Mouse (Mus musculus): ENCODE measurements around the gene Atad3a. TPM values are rescaled to one million over a fixed set of nuclear protein-coding genes. Genes with fewer than 3 reads are reported as not detected.

Atad3a gene
- polyA plus RNA-seq, 1 experiment from 2014 or later, result 47.9 TPM

DNA sequence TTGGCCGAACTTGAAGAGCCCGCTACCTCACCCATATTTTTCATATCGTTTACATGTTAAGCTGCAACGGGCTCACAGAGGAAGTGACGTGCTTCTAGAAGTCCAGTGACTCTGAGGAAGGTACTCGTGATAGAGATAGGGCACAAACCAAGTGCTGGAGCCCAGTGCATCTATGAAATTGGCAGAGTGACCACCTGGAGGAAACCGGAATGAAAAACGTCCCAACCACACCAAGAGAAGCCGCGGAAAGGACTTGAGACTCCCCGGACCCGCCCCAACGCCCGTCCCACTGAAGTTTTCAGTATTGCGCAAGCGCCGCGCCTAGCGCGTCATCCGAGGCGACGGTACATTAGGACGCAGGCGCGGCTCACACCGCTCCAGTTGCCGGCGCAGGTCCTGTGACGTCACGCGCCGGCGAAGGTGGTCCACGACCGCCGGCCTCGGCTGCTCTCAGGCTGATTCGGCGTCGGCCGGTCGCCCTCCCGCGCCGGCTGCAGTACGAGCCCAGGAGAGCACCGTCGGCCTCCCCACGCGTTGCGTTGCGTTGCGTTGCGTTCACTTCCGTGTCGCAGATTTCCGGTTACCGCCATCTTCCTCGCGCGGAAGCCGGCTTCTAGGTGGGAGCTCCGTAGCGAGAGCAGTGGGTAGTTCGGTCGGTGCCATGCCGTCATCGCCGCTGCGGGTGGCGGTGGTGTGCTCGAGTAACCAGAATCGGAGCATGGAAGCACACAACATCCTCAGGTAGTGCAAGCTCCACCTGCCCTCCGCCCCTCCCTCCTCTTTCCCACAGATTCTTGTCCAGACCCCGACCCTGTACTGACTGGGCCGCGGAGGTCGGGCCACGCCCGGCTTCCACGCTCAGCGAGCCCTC lies 55.9 kb downstream of the Atad3a start, which contains the start of gene Ssu72:
Ssu72 (plus strand) TSS at position 80 of the 871 bp plus-strand sequence.
- Histone ChIP-seq H3K36me3 (replicated peaks) (no peaks in the 10 kb centered on the region), H3K9me3 (replicated peaks) (no peaks in the 10 kb centered on the region), H3K4me2 (peak within 1 kb of the TSS; percentile 85), H3K27ac (replicated peaks) (peak within 1 kb of the TSS; percentile 92), H3K4me1 (replicated peaks) (peaks cover 46% of the 10 kb centered on the region), H3K4me3 (replicated peaks) (peak within 1 kb of the TSS; percentile 90), H3K27me3 (no peaks in the 10 kb centered on the region), H3K9ac (peak within 1 kb of the TSS; percentile 92)
- WGBS (ENCODE audit: insufficient replicate concordance), result under 1% methylated on average over 83 of the region's 83 CpGs
- peak; percentile 93 for ATAC-seq (ENCODE audit: insufficient read depth)

DNA sequence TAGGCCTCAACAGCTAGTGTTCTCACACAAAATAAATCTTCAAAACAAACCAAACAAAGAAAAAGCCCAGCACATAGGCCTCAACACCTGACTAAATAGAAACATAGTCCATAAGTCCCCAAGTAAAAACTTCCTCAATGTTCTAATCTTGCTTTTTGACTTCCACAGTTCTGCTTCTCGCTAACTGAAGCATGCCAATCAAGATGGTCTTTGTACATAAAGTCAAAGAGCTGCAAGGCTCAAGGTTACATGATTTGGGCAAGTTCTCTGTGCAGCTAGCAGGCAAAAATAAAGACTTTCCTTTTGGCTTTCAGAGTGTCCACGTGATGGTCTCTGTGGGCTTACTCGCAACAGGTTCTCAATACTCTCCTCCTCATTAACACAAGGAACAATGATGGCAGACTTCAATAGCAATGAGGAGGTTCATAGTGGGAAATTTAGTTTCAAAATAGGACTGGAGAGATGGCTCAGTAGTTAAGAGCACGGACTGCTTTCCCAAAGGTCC lies 57.4 kb downstream of the Atad3a start:
- Histone ChIP-seq H3K27ac (replicated peaks) (no peak overlapping the region), H3K4me3 (replicated peaks) (no peak overlapping the region), H3K9me3 (replicated peaks) (no peaks in the 10 kb centered on the region), H3K4me1 (replicated peaks) (peaks cover 33% of the 10 kb centered on the region), H3K4me2 (peak overlapping the region; percentile 85; the same call in 1 of the 2 replicates), H3K36me3 (replicated peaks) (no peaks in the 10 kb centered on the region), H3K27me3 (0 out of 2 replicates have a peak, but pooled peaks cover 4% of the 10 kb centered on the region), H3K9ac (no peak overlapping the region)
- no peak for ATAC-seq (ENCODE audit: insufficient read depth)
- WGBS (ENCODE audit: insufficient replicate concordance), result 86% methylated on average over 4 of the region's 4 CpGs

DNA sequence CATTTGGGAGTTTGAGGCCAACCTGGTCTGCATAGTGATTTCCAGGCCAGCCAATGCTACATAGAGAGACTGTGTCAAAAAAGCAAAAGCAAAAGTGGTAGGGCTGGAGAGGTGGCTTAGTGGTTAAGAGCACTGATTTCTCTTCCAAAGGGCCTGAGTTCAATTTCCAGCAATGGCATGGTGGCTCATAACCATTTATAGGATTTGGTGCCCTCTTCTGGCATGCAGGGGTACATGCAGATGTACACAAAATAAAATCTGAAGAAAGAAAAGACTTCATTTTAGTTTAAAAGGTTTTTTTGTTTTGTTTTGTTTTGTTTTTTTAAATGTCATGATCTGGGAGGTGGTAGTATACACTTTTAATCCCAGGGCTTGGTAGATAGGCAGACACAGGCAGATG lies 60.5 kb downstream of the Atad3a start:
- ATAC-seq (ENCODE audit: insufficient read depth), result no peak
- H3K4me1 ChIP-seq (replicated peaks), result peaks cover 10% of the 10 kb centered on the region
- no peak overlapping the region for H3K9ac ChIP-seq
- no peak overlapping the region for H3K27ac ChIP-seq (replicated peaks)
- no peaks in the 10 kb centered on the region for H3K9me3 ChIP-seq (replicated peaks)
- no peak overlapping the region for H3K4me2 ChIP-seq
- peaks cover 25% of the 10 kb centered on the region for H3K27me3 ChIP-seq
- H3K4me3 ChIP-seq (replicated peaks), result no peak overlapping the region
- H3K36me3 ChIP-seq (replicated peaks), result no peaks in the 10 kb centered on the region

DNA sequence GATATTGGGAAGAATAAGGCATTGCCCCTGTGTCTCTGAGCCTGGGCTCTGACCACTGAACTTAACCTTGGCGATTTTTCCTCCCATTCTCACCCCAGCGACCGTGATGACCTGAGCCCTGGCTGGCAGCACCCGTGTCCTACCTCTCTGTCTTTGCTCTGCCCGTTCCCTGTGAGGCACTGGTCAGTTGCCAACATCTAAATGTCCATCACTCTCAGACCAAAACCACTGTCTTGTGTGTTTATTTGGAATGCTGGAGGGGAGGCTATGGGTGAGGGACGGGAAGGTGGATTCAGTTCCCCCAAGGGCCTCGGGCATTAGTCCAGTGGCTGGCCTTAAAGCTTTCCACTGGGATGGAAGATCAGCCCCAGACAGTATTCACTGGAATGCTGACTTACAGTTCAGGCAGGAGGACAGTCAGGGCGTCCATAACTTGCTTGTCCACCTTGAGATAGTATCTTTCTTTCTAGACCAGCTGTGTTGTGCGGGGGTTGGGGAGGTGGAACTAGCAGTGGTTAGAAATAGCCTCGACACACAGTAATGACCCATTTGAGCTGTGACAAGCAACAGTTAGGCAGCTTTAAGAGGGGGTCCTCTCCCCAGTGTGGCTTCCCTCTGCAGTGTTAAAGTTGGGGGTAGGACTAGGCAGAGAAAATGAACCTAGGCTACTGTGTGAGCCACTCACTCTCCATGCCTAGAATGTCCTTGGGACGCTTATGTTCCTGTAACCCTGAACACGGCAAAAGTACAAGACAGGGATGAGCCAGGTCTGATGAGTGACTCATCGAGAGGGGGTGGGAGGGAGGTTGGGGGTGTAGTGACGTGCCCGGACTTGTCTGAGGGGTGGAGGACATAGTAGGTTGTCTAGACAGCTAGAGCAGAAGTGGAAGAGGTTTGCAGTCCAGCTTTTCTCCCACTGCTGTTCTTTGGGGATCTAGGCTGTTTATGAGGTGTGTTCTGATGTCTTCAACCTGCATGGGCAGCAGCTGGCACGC lies 64.3 kb downstream of the Atad3a start:
- Histone ChIP-seq H3K4me1 (replicated peaks) (peaks cover 15% of the 10 kb centered on the region), H3K4me2 (no peak overlapping the region), H3K27me3 (peaks cover 59% of the 10 kb centered on the region), H3K27ac (replicated peaks) (no peak overlapping the region), H3K36me3 (replicated peaks) (no peaks in the 10 kb centered on the region), H3K9ac (no peak overlapping the region), H3K9me3 (replicated peaks) (no peaks in the 10 kb centered on the region), H3K4me3 (replicated peaks) (no peak overlapping the region)
- 54% methylated on average over 16 of the region's 16 CpGs for WGBS (ENCODE audit: insufficient replicate concordance)
- ATAC-seq (ENCODE audit: insufficient read depth), result no peak

DNA sequence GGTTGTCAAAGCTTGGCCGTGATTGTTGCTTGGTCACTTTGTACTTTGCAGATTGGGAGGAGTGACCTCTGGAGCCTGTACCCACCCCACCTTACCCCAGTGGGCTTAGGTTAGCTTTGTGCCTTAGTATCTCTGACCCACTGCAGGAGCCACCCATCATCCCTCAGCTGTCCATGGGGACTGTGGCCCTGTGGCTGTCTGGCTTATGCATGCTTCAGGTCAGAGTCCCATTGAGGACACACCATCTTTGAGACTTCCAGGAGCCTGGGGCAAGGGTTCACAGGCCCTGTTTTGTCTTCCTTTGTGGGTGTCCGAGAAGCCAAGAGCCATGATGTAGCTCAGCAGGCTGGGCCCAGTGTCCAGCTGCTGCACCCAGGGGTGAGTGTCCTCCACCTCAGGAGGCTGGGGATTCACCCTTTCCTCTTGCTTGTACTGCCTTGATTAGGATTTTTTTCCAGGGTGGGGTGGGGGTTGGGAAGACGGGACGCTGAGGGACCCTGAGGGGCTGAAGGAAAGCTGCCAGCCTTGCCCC lies 65.3 kb downstream of the Atad3a start:
- Histone ChIP-seq H3K4me1 (replicated peaks) (peaks cover 15% of the 10 kb centered on the region), H3K9me3 (replicated peaks) (no peaks in the 10 kb centered on the region), H3K27me3 (peaks cover 68% of the 10 kb centered on the region), H3K4me2 (no peak overlapping the region), H3K36me3 (replicated peaks) (no peaks in the 10 kb centered on the region), H3K4me3 (replicated peaks) (no peak overlapping the region), H3K27ac (replicated peaks) (no peak overlapping the region), H3K9ac (no peak overlapping the region)
- 58% methylated on average over 4 of the region's 4 CpGs for WGBS (ENCODE audit: insufficient replicate concordance)
- no peak for ATAC-seq (ENCODE audit: insufficient read depth)

DNA sequence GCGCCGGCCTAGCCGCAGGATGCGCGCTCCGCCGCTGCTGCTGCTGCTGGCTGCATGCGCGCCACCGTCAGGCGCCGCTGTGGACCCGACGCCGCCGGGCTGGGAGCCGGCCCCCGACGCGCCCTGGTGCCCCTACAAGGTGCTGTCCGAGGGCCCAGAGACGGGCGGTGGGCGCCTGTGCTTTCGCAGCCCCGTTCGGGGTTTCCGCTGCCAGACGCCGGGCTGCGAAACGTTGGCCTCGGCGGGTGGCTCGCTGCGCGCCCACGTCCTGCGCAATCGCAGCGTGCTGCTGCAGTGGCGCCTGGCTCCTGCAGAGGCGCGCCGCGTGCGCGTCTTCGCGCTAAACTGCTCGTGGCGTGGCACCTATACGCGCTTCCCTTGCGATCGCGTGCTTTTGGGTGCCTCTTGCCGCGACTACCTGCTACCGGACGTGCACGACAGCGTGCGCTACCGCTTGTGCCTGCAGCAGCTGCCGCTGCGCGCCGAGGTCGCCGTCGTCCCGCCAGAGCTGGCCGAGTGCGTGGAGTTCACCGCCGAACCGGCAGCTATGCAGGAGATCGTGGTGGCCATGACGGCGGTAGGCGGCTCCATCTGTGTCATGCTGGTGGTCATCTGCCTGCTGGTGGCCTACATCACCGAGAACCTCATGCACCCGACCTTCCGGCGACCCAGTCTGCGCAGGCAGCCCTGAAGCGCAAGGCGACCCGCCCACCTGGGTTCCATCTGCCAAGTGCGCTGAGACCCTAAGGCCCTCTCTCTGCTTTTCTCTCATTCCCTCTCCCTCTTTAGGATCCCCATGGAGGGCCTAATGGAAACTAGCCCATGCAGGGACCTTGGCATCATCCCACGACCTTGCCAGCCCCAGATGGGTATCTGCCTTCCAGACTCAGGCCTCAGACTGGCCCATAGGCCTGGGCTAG lies 66.2 kb downstream of the Atad3a start:
- H3K4me3 ChIP-seq (replicated peaks), result peak overlapping the region; percentile 58
- peak overlapping the region; percentile 76 for H3K4me2 ChIP-seq
- no peak overlapping the region for H3K27ac ChIP-seq (replicated peaks)
- H3K9me3 ChIP-seq (replicated peaks), result no peaks in the 10 kb centered on the region
- peaks cover 73% of the 10 kb centered on the region for H3K27me3 ChIP-seq
- peaks cover 15% of the 10 kb centered on the region for H3K4me1 ChIP-seq (replicated peaks)
- ATAC-seq (ENCODE audit: insufficient read depth), result no peak
- no peaks in the 10 kb centered on the region for H3K36me3 ChIP-seq (replicated peaks)
- H3K9ac ChIP-seq, result peak overlapping the region; percentile 21; the same call in 1 of the 2 replicates
- WGBS (ENCODE audit: insufficient replicate concordance), result 2% methylated on average over 89 of the region's 92 CpGs

DNA sequence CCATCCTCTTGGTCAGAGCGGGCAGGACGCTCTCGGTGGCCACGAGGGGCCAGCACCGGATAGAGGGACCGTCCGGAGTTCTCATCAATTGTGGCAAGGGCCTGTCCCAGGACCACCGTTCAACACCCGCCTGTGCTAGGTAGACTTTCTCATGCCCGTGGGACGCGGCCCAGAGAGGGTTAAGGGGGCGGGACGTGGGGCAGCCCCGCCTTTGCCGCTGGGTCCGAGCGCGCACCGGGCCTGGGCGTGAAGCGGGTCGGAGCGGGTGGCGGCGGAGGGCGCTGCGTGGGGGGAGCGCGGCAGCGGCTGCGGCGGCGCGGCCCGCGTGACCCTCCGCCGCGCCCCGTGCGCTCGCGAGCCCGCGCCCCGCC lies 66.8 kb downstream of the Atad3a start, which contains the start of gene Fndc10:
Fndc10 (plus strand) TSS at position 232 of the 371 bp plus-strand sequence.
- Histone ChIP-seq H3K4me1 (replicated peaks) (peaks cover 15% of the 10 kb centered on the region), H3K9me3 (replicated peaks) (no peaks in the 10 kb centered on the region), H3K27me3 (peaks cover 68% of the 10 kb centered on the region), H3K36me3 (replicated peaks) (no peaks in the 10 kb centered on the region), H3K4me2 (peak within 1 kb of the TSS; percentile 76), H3K9ac (peak within 1 kb of the TSS; percentile 21; the same call in 1 of the 2 replicates), H3K27ac (replicated peaks) (no peak within 1 kb of the TSS), H3K4me3 (replicated peaks) (peak within 1 kb of the TSS; percentile 58)
- WGBS (ENCODE audit: insufficient replicate concordance), result under 1% methylated on average over 30 of the region's 47 CpGs
- ATAC-seq (ENCODE audit: insufficient read depth), result no peak

DNA sequence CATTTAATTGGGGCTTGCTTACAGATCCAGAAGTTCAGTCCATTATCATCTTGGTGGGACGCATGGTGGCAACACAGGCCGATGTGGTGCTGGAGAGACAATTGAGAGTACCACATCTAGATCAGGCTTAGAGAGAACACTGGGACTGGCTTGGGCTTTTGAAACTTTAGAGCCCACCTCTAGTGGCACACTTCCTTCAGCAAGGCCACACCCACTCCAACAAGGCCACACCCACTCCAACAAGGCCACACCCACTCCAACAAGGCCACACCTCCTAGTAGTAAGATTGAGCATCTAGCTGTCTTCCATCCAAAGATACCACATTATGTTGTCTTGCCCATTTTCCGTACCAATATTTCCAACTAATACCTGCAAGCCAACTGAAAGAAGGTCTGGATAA lies 68.5 kb downstream of the Atad3a start:
- Histone ChIP-seq H3K27ac (replicated peaks) (no peak overlapping the region), H3K36me3 (replicated peaks) (no peaks in the 10 kb centered on the region), H3K4me3 (replicated peaks) (no peak overlapping the region), H3K9ac (no peak overlapping the region), H3K27me3 (peaks cover 68% of the 10 kb centered on the region), H3K4me2 (no peak overlapping the region), H3K9me3 (replicated peaks) (no peaks in the 10 kb centered on the region), H3K4me1 (replicated peaks) (peaks cover 15% of the 10 kb centered on the region)
- 87% methylated on average over 3 of the region's 3 CpGs for WGBS (ENCODE audit: insufficient replicate concordance)
- ATAC-seq (ENCODE audit: insufficient read depth), result no peak
